Mouse (Mus musculus) ES-CJ7 (cell line): ENCODE data around the gene Card14.
"Not testable (repeated sequence)": the region's sequence is repeated elsewhere in the genome, so short reads cannot be mapped to it uniquely, and the experiment has no call there.

Source experiments
- DNase-seq: peaks from one replicate; pipeline ENCODE4 v3.0.0; 2011; ENCODE audit warnings: low read depth, low spot score

Gene Card14

GRCm38 (mm10) chr11:119355443-119356385 lies 48.1 kb downstream of the Card14 start, which contains the start of the genes Sgsh and Slc26a11:
TSS of gene Sgsh (minus strand) at chr11:119355536.
TSS of gene Slc26a11 (plus strand) at chr11:119355557.
- peak; percentile 55 for DNase-seq

DNA sequence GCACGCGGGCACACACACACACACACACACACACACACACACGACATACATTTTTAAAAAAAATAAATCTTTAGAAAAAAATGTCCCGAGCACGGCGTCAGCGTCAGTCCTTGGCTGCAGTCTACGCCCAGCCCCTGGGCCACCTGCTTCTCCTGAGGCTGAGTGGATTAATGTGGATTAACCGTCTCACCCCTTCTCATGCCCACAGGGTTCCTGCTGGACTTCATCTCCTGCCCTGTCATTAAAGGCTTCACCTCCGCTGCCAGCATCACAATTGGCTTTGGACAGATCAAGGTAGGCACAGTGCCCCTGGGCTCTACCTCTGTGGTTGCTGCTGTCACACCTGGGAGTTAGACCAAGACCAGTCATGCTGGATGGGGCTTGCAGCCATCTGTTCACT lies 51.5 kb downstream of the Card14 start:
- DNase-seq: no peak

- DNase-seq: no peak
Measured at GRCm38 (mm10) chr11:119362769-119363533, 55.4 kb downstream of the Card14 start.

GRCm38 (mm10) chr11:119363534-119364145 lies 56.1 kb downstream of the Card14 start:
- peak; percentile 80 for DNase-seq

GRCm38 (mm10) chr11:119375425-119375824 lies 67.9 kb downstream of the Card14 start:
- no peak for DNase-seq

DNA sequence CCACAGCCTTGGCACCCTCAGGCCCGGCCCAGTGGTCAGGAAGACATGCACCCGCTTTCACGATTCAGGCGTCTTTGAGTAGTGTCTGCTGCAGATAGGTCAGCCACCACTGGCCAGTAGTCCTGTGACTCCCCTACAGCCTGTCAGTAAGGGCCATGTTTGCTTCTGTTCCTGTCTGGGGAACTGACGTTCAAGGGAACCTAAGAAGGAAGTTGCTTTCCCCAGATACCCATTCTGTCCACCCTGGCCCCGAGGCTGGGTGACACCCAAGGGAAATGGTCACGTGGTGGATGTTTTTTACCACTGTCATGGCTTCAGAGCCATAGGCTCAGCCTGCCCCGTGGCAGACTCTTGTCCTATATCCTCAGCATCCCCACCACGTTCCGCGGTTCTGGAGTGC lies 69.8 kb downstream of the Card14 start:
- no peak for DNase-seq

DNA sequence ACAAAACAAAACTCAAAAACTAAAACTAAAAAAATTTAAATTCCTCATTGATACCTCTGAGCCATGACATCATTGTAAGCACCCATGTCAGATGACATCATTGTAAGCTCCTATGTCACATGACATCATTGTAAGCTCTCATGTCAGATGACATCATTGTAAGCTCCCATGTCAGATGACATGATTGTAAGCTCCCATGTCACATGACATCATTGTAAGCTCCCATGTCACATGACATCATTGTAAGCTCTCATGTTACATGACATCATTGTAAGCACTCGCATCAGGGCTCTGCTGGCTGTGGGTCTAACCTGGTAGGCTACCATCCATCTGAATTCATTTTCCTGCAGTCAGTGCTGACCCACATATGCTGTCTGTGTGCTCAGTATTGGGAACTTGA lies 71.0 kb downstream of the Card14 start:
- DNase-seq: no peak

DNA sequence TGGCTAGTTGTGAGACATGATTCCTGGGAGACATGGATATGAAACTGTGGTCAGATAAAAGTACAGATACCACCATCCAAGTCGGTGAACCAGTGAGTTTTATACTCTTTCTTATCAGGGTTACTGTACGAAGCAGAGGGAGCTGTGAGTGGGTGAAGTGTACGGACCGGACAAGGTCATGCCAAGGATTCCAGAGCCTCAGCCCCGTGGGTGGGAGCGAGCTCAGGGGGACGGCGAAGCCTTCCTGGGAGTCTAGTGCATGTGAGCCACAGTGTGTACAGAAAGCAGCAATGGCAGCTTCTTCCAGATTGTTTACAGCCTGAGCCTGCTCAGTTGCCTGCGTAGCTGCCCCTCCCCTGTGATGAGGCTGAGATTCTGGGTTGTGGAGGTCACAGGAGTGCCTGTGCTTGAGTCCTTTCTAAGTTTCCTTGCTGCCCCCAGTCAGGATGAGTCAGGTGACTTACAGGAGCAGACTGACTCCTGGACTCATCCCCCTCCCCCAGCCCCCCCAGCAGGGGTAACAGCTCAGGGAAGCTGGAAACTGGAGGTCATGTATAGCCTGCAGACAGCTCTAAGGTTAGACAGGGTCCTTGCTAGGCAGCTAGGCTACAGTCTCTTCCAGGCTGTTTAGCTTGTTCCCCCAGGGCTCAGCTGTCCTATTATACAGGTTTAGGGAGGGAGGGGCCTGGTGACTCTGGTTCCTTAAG lies 74.2 kb downstream of the Card14 start:
- peak; percentile 78 for DNase-seq

DNA sequence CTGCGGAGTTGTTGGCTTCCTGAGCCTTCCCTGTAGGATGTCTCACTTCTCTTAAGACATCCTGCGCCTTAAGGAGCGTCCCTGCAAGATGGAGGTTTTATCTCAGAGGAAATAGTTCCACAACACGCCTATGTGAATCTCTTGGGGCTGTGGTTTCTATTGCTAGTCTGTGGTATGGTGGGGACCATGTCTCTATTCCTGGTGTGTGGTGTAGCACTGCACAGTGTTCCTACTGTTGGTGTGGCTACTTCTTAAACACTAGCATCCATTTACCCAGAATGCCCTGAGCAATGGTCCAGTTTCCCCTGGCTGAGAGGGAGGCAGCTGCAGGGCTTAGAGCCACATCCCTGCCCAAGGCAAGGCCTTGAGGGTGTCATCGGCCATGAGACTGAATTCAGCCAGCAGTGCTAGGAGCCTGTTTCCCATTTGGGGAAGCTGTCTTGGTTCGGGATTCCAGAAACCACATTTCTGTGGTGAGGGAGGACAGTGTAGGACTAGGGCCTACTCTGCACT lies 74.8 kb downstream of the Card14 start:
- DNase-seq: no peak

GRCm38 (mm10) chr11:119384904-119385303 lies 77.3 kb downstream of the Card14 start:
- no peak for DNase-seq

DNA sequence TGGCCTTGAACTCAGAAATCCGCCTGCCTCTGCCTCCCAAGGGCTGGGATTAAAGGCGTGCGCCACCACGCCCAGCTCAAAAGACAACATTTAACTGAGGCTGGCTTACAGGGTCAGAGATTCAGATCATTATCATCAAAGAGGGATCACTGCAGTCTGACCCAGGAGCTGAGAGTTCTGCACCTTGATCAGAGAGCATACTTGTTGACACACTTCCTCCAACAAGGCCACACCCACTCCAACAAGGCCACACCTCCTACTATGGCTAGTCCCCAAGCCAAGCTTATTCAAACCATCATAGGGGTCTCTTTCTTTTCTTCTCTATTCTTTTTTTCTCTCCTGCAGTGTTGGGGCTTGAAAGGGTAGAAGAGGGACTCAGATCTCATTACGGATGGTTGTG lies 78.7 kb downstream of the Card14 start:
- peak; percentile 82 for DNase-seq

DNA sequence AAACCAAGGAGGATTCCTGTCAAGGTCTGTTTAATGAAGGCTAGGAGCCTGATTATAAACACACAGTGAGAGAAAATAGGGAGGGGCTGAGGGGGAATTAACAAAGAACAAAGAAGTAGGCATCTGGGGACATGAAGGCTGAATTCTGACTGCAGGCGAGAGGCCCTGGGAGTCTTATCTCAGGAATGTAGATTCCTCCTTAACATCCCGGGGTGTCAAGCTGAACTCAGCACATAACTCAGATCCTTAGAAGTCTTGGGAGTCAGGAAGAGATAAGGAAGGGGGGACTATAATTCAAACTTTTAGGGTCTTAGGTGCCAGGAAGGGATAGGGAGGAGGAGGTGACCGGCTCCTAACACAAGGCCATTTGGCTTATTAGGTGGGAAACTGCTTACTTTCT lies 79.7 kb downstream of the Card14 start:
- not testable (repeated sequence) for DNase-seq

GRCm38 (mm10) chr11:119389851-119390270 lies 82.3 kb downstream of the Card14 start:
- DNase-seq: peak; percentile 76

GRCm38 (mm10) chr11:119390271-119391231 lies 83.0 kb downstream of the Card14 start:
- no peak for DNase-seq

DNA sequence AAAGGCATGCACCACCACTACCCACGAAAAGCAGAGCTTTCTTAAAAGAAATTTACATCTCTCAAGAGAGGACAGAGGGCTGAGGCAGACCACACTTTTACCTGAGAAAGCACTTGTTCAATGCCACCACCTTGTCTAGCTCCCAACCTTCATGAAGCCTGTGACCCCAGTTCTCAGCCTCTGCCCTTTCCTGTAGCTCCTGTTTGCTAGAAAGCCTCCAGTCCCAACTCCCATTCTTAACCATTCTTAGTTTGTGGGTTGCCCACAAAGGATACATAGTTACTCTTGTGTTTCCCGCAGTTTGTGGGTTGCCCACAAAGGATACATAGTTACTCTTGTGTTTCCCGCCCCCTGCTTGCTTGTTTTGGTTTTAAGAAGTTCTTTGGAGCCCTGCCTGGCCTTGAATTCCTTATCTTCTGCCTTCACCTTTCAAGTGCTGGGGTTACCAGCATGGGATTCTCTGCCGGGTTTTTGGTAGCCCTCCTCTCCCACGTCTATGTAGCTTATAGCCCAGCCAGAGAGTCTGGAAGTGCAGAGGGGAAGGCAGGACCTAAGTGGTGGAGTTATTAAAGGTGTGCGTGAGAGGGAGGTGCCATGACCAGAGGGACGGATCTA lies 83.9 kb downstream of the Card14 start:
- no peak for DNase-seq

- DNase-seq: peak; percentile 95
Measured at GRCm38 (mm10) chr11:119392001-119392614, 84.5 kb downstream of the Card14 start.

DNA sequence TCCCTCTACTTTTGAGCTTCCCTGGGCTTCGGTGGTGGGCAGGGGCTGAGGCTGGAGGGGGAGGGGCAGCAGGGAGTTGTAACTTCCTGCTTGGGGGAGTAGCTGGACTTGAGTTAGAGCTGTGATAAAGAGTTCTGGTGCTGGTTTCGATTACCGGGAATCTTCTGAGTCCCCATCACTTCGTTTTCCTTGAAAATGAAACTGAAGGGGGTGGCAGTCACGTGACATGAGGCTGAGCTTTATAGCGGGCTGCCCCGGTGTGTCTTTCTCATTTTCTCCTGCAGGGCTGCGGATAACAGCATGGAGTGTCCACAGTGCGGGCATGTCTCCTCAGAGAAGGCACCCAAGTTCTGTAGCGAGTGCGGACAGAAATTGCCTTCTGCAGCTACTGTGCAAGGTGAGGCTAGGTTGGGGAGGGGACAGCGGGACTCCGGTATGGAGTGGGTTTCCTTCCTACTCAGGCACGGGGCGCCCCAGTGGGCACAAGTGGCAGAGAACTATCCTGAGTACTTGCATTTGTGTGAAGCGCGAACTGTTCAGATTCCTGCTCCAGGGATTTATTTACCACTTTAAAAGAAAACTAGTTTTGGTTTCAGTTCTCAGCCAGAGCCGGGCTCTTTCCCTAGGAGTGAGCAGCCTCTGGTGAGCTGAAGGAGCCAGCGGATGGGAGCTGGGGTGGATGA lies 85.4 kb downstream of the Card14 start, which contains the start of gene Rnf213:
Gene Rnf213 (plus strand): TSS at position 301 of the 683 bp plus-strand sequence.
- peak; percentile 73 for DNase-seq

DNA sequence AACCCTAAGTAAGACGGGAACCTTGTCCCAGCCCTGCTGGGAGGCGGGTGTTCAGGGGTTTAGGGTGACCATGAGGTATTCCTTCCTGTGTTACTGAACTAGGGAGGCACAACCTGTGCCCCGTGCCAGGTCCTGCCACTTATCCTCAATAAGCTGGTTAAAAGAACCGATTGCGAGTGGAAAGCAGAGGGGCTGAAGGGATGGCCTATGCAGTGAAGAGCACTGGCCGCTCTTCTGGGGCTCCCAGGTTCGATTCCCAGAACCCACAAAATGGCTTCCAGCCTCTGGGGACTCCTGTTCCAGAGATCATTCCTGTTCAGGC lies 85.9 kb downstream of the Card14 start:
- no peak for DNase-seq

DNA sequence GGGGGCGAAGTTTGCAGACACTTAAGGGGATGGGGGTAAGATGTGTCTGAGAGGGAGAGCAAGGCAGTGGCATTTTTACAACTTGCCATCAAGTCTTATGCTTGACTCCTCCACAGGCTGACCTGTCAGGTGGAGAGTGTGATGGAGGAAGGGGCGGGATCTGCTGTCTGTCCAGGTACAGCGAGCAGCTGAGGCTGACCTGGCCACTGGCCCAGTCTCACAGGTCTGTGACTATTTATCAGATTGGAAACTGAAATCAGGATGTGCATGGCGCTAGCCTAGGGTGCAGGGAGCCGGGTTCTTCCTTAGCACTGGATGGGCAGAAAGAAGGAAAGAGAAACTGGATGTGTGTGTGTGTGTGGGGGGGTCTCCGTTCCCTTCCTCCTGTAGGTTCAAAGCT lies 86.6 kb downstream of the Card14 start:
- DNase-seq: no peak
